Mouse (Mus musculus): Measurements from ENCODE around the gene Pjvk. TPM values are rescaled to one million over a fixed set of nuclear protein-coding genes. Genes with fewer than 3 reads are reported as not detected.
A peak's percentile ranks its signal among the peaks of the same experiment; 100 is the strongest.

Pjvk gene
- polyA plus RNA-seq, 2 experiments, result not detected

DNA sequence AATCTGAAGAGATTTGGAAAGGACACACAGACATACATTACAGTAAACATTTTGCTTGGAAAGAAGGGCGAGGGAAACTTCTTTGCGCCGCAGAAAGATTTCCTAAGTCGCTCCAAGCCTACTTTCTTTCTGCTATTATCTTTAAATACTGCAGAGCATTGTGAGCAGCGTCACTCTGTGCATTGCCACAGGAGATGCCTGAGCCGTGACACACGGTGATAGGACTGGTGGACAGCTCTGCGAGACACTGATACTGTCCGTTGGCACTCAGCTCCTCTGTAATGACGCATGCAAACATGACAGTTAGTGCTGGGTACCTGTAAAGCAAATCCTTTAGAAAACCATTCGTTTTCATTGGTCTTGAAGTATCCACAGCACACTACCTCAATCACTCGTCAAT is 18.0 kb upstream of the Pjvk start:
- Histone ChIP-seq H3K4me3 (ENCODE audit: insufficient read depth in 1 of 2, low read depth in 2 of 2, low read length in 2 of 2) (no peak overlapping the region), H3K27me3 (ENCODE audit: control insufficient read depth, insufficient read depth, low read length) (no peaks in the 10 kb centered on the region), H3K9ac (replicated peaks) (no peak overlapping the region), H3K36me3 (replicated peaks; ENCODE audit: control insufficient read depth, insufficient read depth, low read depth) (no peaks in the 10 kb centered on the region), H3K9me3 (ENCODE audit: control insufficient read depth, low read length) (no peaks in the 10 kb centered on the region), H3K4me2 (ENCODE audit: low read depth) (no peak overlapping the region), H3K4me1 (replicated peaks; ENCODE audit: control insufficient read depth in 2 of 2, insufficient read depth in 2 of 2, low read length in 1 of 2) (no peaks in the 10 kb centered on the region), H3K27ac (no peak overlapping the region)
- no peak for ATAC-seq (ENCODE audit: insufficient read depth)
- TF ChIP-seq CTCF (IDR thresholded peaks at IDR 0.05; ENCODE audit: low read depth) (no peak), EP300 (IDR thresholded peaks at IDR 0.05; ENCODE audit: low read depth) (no peak)
- WGBS (ENCODE audit: insufficient replicate concordance), result 61% methylated on average over 12 of the region's 12 CpGs
- DNase-seq (ENCODE audit: low read depth in 3 of 3, low spot score in 3 of 3), result no peak

DNA sequence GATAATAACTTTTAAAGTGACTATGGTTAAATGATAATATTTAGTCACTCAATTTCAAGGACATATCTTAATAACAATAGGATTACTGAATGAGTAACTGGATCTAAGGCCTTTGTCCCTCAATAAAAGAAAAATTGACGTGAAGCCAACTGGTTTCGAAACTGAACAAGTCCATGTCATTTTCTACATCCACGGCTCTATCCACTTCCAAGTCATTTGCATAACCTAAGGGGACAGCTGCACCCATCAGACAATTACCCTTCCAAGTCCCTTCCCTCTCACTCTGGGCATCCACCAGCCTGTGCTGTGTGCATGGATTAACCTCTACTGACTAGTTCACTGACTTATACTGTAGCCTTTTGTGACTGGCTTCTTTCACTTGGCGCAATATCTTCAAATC is 16.7 kb upstream of the Pjvk start:
- no peak overlapping the region for H3K9ac ChIP-seq (replicated peaks)
- no peaks in the 10 kb centered on the region for H3K9me3 ChIP-seq (ENCODE audit: control insufficient read depth, low read length)
- no peaks in the 10 kb centered on the region; the same call in 1 of the 2 replicates for H3K36me3 ChIP-seq (replicated peaks; ENCODE audit: control insufficient read depth, insufficient read depth, low read depth)
- DNase-seq (ENCODE audit: low read depth in 3 of 3, low spot score in 3 of 3), result no peak
- no peak overlapping the region for H3K4me3 ChIP-seq (ENCODE audit: insufficient read depth in 1 of 2, low read depth in 2 of 2, low read length in 2 of 2)
- ATAC-seq (ENCODE audit: insufficient read depth), result no peak
- TF ChIP-seq CTCF (IDR thresholded peaks at IDR 0.05; ENCODE audit: low read depth) (no peak), EP300 (IDR thresholded peaks at IDR 0.05; ENCODE audit: low read depth) (no peak)
- H3K4me2 ChIP-seq (ENCODE audit: low read depth), result no peak overlapping the region
- H3K27ac ChIP-seq, result no peak overlapping the region
- no peaks in the 10 kb centered on the region for H3K27me3 ChIP-seq (ENCODE audit: control insufficient read depth, insufficient read depth, low read length)
- WGBS (ENCODE audit: insufficient replicate concordance), result 80% methylated on average over 4 of the region's 4 CpGs
- H3K4me1 ChIP-seq (replicated peaks; ENCODE audit: control insufficient read depth in 2 of 2, insufficient read depth in 2 of 2, low read length in 1 of 2), result no peaks in the 10 kb centered on the region

DNA sequence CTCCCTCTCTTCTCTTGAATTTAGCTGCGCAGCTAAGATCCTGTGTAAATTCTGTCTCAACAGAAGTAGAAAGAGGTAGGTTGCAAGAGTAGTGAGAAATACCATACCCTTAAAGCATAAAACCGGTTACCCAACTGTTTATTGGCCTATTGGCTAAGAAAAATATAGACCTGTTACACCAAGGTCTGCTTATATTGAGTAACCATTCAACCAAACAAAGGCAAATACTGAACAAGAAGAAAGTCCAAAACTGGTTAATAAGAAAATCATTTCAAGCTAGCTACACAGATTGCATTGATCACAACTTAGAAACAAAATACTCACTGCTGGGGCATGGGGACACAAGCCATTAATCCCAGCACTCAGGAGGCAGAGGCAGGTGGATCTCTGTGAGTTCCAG is 8.6 kb upstream of the Pjvk start:
- ATAC-seq (ENCODE audit: insufficient read depth) (no peak), DNase-seq (ENCODE audit: low read depth in 3 of 3, low spot score in 3 of 3) (no peak)
- WGBS (ENCODE audit: insufficient replicate concordance), result 80% methylated on average over 2 of the region's 2 CpGs

DNA sequence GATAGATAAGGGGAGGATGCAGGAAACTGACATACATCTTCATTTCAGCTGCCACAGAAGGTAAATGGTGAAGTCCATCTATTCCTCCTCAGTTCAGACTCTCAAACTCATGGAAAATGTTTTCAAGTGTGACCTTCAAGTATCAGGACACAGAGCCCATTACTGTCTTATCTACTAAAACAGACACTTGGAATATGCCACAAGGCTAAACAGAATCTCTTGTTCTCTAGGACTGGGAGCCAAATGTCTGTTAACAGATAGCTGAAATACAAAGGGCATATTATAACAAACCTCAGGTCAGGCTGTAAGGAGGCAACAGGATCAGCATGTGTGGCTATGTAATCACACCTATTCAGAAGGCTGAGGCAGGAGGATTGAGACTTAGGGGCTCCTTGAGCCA is 4.5 kb upstream of the Pjvk start:
- Histone ChIP-seq H3K4me3 (ENCODE audit: insufficient read depth in 1 of 2, low read depth in 2 of 2, low read length in 2 of 2) (no peak overlapping the region), H3K4me2 (ENCODE audit: low read depth) (no peak overlapping the region), H3K9me3 (ENCODE audit: control insufficient read depth, low read length) (no peaks in the 10 kb centered on the region), H3K27ac (no peak overlapping the region), H3K36me3 (replicated peaks; ENCODE audit: control insufficient read depth, insufficient read depth, low read depth) (no peaks in the 10 kb centered on the region), H3K9ac (replicated peaks) (no peak overlapping the region), H3K4me1 (replicated peaks; ENCODE audit: control insufficient read depth in 2 of 2, insufficient read depth in 2 of 2, low read length in 1 of 2) (peaks cover 1 to 13% of the 10 kb centered on the region in 2 experiments; a peak in 3 of 4 replicates), H3K27me3 (ENCODE audit: control insufficient read depth, insufficient read depth, low read length) (no peaks in the 10 kb centered on the region)
- DNase-seq (ENCODE audit: low read depth in 3 of 3, low spot score in 3 of 3) (no peak), ATAC-seq (ENCODE audit: insufficient read depth) (no peak)
- TF ChIP-seq EP300 (IDR thresholded peaks at IDR 0.05; ENCODE audit: low read depth) (no peak), CTCF (IDR thresholded peaks at IDR 0.05; ENCODE audit: low read depth) (no peak)

More for the DNA sequence above, 8.6 kb upstream of the Pjvk start:
- no peak for TF ChIP-seq CTCF (IDR thresholded peaks at IDR 0.05; ENCODE audit: low read depth)
- TF ChIP-seq EP300 (IDR thresholded peaks at IDR 0.05; ENCODE audit: low read depth), result no peak
- H3K4me1 ChIP-seq (replicated peaks; ENCODE audit: control insufficient read depth in 2 of 2, insufficient read depth in 2 of 2, low read length in 1 of 2), result peaks cover 0 to 5% of the 10 kb centered on the region in 2 experiments; a peak in 2 of 4 replicates
- no peak overlapping the region for H3K4me3 ChIP-seq (ENCODE audit: insufficient read depth in 1 of 2, low read depth in 2 of 2, low read length in 2 of 2)
- no peaks in the 10 kb centered on the region for H3K9me3 ChIP-seq (ENCODE audit: control insufficient read depth, low read length)
- no peak overlapping the region for H3K9ac ChIP-seq (replicated peaks)
- no peak overlapping the region for H3K4me2 ChIP-seq (ENCODE audit: low read depth)
- no peaks in the 10 kb centered on the region for H3K27me3 ChIP-seq (ENCODE audit: control insufficient read depth, insufficient read depth, low read length)
- no peaks in the 10 kb centered on the region; the same call in 1 of the 2 replicates for H3K36me3 ChIP-seq (replicated peaks; ENCODE audit: control insufficient read depth, insufficient read depth, low read depth)
- H3K27ac ChIP-seq, result no peak overlapping the region

DNA sequence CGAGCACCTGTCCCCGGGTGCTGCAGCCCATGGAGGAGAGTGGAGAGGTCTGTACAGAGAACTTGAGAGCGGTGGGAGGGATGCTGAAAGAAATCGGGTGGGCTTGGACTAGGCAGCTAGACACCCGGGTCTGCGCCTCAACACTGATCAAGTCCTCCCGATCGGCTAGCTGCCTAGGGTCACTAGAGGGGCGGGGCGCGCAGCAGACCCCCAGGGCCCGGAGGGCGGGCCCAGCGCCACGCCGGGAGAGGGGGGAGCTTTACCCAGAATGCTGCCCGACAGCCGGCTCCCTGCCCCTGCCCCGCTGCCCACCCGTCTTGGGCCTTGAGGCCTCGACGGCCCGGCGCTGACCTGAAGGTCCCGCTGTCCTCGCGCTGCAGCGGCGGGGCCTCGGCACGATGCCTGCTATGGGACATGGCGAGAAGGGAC is 821 bp upstream of the Pjvk start:
- no peak overlapping the region for H3K27ac ChIP-seq
- H3K4me2 ChIP-seq (ENCODE audit: low read depth), result peak overlapping the region; percentile 78
- H3K4me1 ChIP-seq (replicated peaks; ENCODE audit: control insufficient read depth in 2 of 2, insufficient read depth in 2 of 2, low read length in 1 of 2), result peaks cover 3 to 14% of the 10 kb centered on the region in 2 experiments; a peak in 3 of 4 replicates
- H3K9ac ChIP-seq (replicated peaks), result peak overlapping the region; percentile 24
- ATAC-seq (ENCODE audit: insufficient read depth) (peak; percentile 14), DNase-seq (ENCODE audit: low read depth in 3 of 3, low spot score in 3 of 3) (no peak)
- H3K27me3 ChIP-seq (ENCODE audit: control insufficient read depth, insufficient read depth, low read length), result no peaks in the 10 kb centered on the region
- H3K36me3 ChIP-seq (replicated peaks; ENCODE audit: control insufficient read depth, insufficient read depth, low read depth), result no peaks in the 10 kb centered on the region
- no peaks in the 10 kb centered on the region for H3K9me3 ChIP-seq (ENCODE audit: control insufficient read depth, low read length)
- H3K4me3 ChIP-seq (ENCODE audit: insufficient read depth in 1 of 2, low read depth in 2 of 2, low read length in 2 of 2), result peak overlapping the region; percentile 58 to 78
- TF ChIP-seq EP300 (IDR thresholded peaks at IDR 0.05; ENCODE audit: low read depth) (no peak), CTCF (IDR thresholded peaks at IDR 0.05; ENCODE audit: low read depth) (no peak)
- 1% methylated on average over 30 of the region's 32 CpGs for WGBS (ENCODE audit: insufficient replicate concordance)

All from liver, embryonic 14.5 days (tissue).